Mouse (Mus musculus) ES-Bruce4 (cell line): Measurements from ENCODE around the gene Cntn5.

Experiments used
- CTCF ChIP-seq: IDR thresholded peaks from one replicate; pipeline ENCODE4 v1.8.1; 2011; ENCODE audit warnings: low read depth, low read length
- POLR2A ChIP-seq: IDR thresholded peaks from one replicate; pipeline ENCODE4 v1.8.1; 2011; ENCODE audit warnings: low read length; ENCODE audit not compliant: insufficient read depth

- TF ChIP-seq POLR2A: no peak
- TF ChIP-seq CTCF: no peak
Measured at GRCm38 (mm10) chr9:10457900-10458299, 446.7 kb downstream of the Cntn5 start.
